Mouse (Mus musculus) neural tube, embryonic 12.5 days (tissue): ENCODE measurements around the gene Ppil4. TPM values are rescaled to one million over a fixed set of nuclear protein-coding genes. Genes with fewer than 3 reads are reported as not detected.
A peak's percentile ranks its signal among the peaks of the same experiment; 100 is the strongest.

Experiments
- ATAC-seq: fragments of 200-750 bp; cut with Nextera tagmentation; 2 replicates; pipeline ENCODE4 v1.8.0; 2017; ENCODE audit warnings: low read depth, mild to moderate bottlenecking, moderate TSS enrichment, moderate library complexity; ENCODE audit not compliant: low FRiP score
- H3K27ac ChIP-seq: fragments of 300-500 bp; sonication (generic); 2 replicates; pipeline ENCODE4 v1.5.1; 2016
- H3K27me3 ChIP-seq: fragments of 300-500 bp; sonication (generic); replicated peaks from 2 replicates; pipeline ENCODE4 v1.6.1; 2016; ENCODE audit warnings: mild to moderate bottlenecking
- H3K36me3 ChIP-seq: fragments of 300-500 bp; sonication (generic); 2 replicates; pipeline ENCODE4 v1.6.1; 2016; ENCODE audit warnings: mild to moderate bottlenecking
- H3K4me1 ChIP-seq: fragments of 300-500 bp; sonication (generic); 2 replicates; pipeline ENCODE4 v1.6.1; 2016
- H3K4me2 ChIP-seq: fragments of 300-500 bp; sonication (generic); replicated peaks from 2 replicates; pipeline ENCODE4 v1.6.1; 2016; ENCODE audit warnings: mild to moderate bottlenecking
- H3K4me3 ChIP-seq: fragments of 300-500 bp; sonication (generic); 2 replicates; pipeline ENCODE4 v1.5.1; 2016
- H3K9ac ChIP-seq: fragments of 300-500 bp; sonication (generic); 2 replicates; pipeline ENCODE4 v1.6.1; 2016; ENCODE audit warnings: mild to moderate bottlenecking
- H3K9me3 ChIP-seq: fragments of 300-500 bp; sonication (generic); 2 replicates; pipeline ENCODE4 v1.6.1; 2016; ENCODE audit warnings: mild to moderate bottlenecking
- WGBS: fragments of 180-500 bp; shearing (Covaris S2); methylation state at CpG from one replicate; pipeline ENCODE4 v1.1.7; 2016; 5-methylcytosine and 5-hydroxymethylcytosine counted together
- polyA plus RNA-seq: library from polyadenylated mRNA; unstranded; fragments of >200 nt; fragmentation: Nextera tagmentation; extraction: Ambion mirVana; gene quantifications from 2 replicates; pipeline ENCODE4 v1.2.1, GENCODE M21; 2016

Gene Ppil4
- polyA plus RNA-seq, 1 experiment from 2014 or later = 52.4 TPM

DNA sequence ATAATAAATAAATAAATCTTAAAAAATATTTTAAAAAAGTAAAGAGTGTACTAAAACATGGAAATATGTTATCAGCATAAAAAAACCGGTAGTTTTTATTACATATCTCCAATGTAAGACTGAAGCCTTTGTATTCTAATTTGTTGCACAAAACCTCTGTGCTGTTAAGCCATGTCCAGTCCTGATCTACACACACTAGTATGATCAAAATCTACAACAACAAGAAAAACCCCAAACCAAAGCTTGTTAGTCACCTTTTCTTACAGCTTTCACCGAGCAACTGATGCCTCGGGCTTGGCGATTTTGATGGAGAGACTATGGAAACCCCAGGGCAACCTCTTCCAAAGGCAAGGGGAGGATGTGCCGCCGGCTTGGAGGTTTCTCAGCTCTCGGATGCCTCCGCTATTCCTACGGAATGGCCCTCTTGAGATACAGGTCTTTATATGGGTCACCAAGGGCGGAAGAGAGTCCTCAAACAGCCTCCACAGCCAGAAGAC lies 389 bp upstream of the Ppil4 start:
- Histone ChIP-seq H3K36me3 (peaks cover 27% of the 10 kb centered on the region), H3K4me3 (peak overlapping the region; percentile 86), H3K9ac (peak overlapping the region; percentile 82), H3K9me3 (no peaks in the 10 kb centered on the region), H3K27me3 (no peaks in the 10 kb centered on the region), H3K4me1 (peaks cover 8% of the 10 kb centered on the region), H3K27ac (no peak overlapping the region), H3K4me2 (peak overlapping the region; percentile 76)
- ATAC-seq = peak; percentile 77
- under 1% methylated on average over 10 of the region's 10 CpGs for WGBS

- H3K27me3 ChIP-seq = no peaks in the 10 kb centered on the region
- no peaks in the 10 kb centered on the region for H3K9me3 ChIP-seq
- no peaks in the 10 kb centered on the region for H3K4me1 ChIP-seq
- WGBS = 95% methylated on average over 3 of the region's 3 CpGs
- H3K9ac ChIP-seq = no peak overlapping the region
- H3K27ac ChIP-seq = no peak overlapping the region
- H3K4me3 ChIP-seq = no peak overlapping the region
- no peak for ATAC-seq
- H3K4me2 ChIP-seq = no peak overlapping the region
- H3K36me3 ChIP-seq = peaks cover 81% of the 10 kb centered on the region
Measured at GRCm38 (mm10) chr10:7801258-7801657, 8.6 kb downstream of the Ppil4 start.

- no peak overlapping the region for H3K4me3 ChIP-seq
- ATAC-seq = no peak
- 94% methylated on average over 2 of the region's 2 CpGs for WGBS
- no peak overlapping the region for H3K4me2 ChIP-seq
- no peaks in the 10 kb centered on the region for H3K9me3 ChIP-seq
- peaks cover 71% of the 10 kb centered on the region for H3K36me3 ChIP-seq
- H3K27me3 ChIP-seq = no peaks in the 10 kb centered on the region
- no peak overlapping the region for H3K9ac ChIP-seq
- no peak overlapping the region for H3K27ac ChIP-seq
- no peaks in the 10 kb centered on the region for H3K4me1 ChIP-seq
Measured at GRCm38 (mm10) chr10:7802519-7803140, 9.9 kb downstream of the Ppil4 start.

DNA sequence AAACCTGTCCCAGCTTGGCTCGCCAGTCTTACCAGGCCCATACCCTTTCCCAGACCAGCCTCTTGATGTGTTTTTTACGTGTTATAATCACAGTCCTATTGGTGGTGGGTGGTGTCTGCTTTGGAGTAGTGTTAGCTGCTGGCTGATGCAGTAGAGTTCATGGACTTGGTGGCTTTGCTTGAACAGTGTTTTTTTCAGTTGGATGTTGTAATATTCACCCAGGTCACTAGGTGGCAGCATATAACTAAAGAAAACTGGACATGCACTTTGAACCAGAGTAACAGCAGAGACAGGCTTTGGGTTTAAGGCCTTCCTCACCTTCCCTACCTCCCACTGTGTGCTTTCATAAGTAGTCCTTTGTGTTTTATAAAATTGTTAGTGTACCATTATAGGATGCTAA lies 17.2 kb downstream of the Ppil4 start:
- no peak overlapping the region for H3K27ac ChIP-seq
- no peaks in the 10 kb centered on the region for H3K27me3 ChIP-seq
- no peak overlapping the region for H3K4me2 ChIP-seq
- H3K9ac ChIP-seq = no peak overlapping the region
- H3K4me1 ChIP-seq = no peaks in the 10 kb centered on the region
- peak; percentile 37; the same call in 1 of the 2 replicates for ATAC-seq
- H3K36me3 ChIP-seq = peaks cover 50% of the 10 kb centered on the region
- no peak overlapping the region for H3K4me3 ChIP-seq
- WGBS = 52% methylated on average over 2 of the region's 2 CpGs
- H3K9me3 ChIP-seq = no peaks in the 10 kb centered on the region

DNA sequence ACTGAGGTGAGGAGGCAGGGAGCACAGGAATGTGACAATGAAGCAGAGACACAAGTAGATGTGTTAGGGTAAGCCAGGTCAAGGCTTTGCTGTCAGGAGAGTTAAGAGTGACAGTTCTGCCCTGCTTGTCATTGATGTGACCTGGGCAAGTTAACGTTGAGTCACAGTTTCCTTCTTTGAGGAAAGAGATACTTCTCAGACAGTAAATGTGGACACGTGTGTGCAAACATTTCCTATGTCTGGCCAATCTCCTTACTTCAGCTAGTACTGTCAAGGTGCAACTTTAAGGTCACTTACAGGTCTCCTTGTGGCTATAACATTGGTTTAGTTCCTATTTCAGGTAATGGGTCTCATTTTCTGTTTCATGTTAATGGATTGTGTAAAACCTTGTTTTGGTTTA lies 23.8 kb downstream of the Ppil4 start:
- Histone ChIP-seq H3K4me3 (no peak overlapping the region), H3K4me1 (no peaks in the 10 kb centered on the region), H3K4me2 (no peak overlapping the region), H3K27ac (no peak overlapping the region), H3K9me3 (no peaks in the 10 kb centered on the region), H3K27me3 (no peaks in the 10 kb centered on the region), H3K9ac (no peak overlapping the region), H3K36me3 (peaks cover 55% of the 10 kb centered on the region)
- no peak for ATAC-seq
- 95% methylated on average over 2 of the region's 2 CpGs for WGBS

DNA sequence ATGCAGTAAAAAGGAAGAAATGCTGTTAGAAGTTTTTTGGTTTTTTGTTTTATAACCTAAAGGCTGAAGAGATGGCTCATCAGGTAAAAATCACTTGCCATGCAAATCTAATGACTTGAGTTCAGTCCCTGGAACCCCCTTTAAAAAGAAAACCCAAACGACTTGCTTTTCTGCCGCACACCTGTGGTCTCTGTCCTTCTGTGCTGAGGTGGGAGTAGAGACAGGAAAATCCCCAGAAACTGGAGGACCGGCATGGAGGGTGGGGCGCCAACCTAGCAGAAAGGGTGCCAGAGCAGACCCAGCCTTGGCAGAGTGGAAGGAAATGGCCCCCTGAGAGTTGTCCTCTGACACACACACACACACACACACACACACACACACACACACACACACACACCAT lies 26.0 kb downstream of the Ppil4 start:
- Histone ChIP-seq H3K4me3 (no peak overlapping the region), H3K4me1 (no peaks in the 10 kb centered on the region), H3K9me3 (no peaks in the 10 kb centered on the region), H3K27ac (no peak overlapping the region), H3K27me3 (no peaks in the 10 kb centered on the region), H3K36me3 (peaks cover 58% of the 10 kb centered on the region), H3K4me2 (no peak overlapping the region), H3K9ac (no peak overlapping the region)
- ATAC-seq = no peak
- 94% methylated on average over 4 of the region's 4 CpGs for WGBS

- H3K27me3 ChIP-seq = no peaks in the 10 kb centered on the region
- H3K9me3 ChIP-seq = no peaks in the 10 kb centered on the region
- H3K4me1 ChIP-seq = no peaks in the 10 kb centered on the region
- ATAC-seq = no peak
- H3K36me3 ChIP-seq = peaks cover 58% of the 10 kb centered on the region
- no peak overlapping the region for H3K9ac ChIP-seq
- no peak overlapping the region for H3K27ac ChIP-seq
- WGBS = 95% methylated on average over 4 of the region's 4 CpGs
- no peak overlapping the region for H3K4me3 ChIP-seq
- H3K4me2 ChIP-seq = no peak overlapping the region
Measured at GRCm38 (mm10) chr10:7819156-7819555, 26.5 kb downstream of the Ppil4 start.

- Histone ChIP-seq H3K27ac (no peak overlapping the region), H3K9me3 (no peaks in the 10 kb centered on the region), H3K4me2 (no peak overlapping the region), H3K9ac (no peak overlapping the region), H3K4me3 (no peak overlapping the region), H3K36me3 (peaks cover 53% of the 10 kb centered on the region), H3K27me3 (no peaks in the 10 kb centered on the region), H3K4me1 (no peaks in the 10 kb centered on the region)
- WGBS = 96% methylated on average over 4 of the region's 4 CpGs
- ATAC-seq = no peak
Measured at GRCm38 (mm10) chr10:7819603-7820002, 26.9 kb downstream of the Ppil4 start.

DNA sequence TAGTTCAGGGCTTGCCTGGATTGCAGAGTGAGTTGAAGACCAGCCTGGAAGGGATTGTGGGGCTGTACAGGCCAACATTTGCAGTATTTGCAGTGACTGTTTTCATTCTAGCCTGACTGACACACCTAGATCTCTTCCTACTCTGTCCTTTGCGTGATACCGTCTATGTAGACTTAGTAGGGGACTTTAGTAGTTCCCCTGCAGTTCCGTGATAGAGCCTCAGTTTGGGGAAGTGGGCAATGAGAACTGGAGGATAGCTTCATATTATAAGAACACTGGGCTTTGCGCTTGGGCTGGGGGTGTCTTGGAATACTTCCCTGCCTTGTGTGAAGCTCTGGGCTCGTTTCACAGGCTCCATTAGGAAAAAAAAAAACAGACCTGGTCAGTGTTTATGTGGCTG lies 27.5 kb downstream of the Ppil4 start:
- Histone ChIP-seq H3K9ac (no peak overlapping the region), H3K27ac (no peak overlapping the region), H3K9me3 (no peaks in the 10 kb centered on the region), H3K27me3 (no peaks in the 10 kb centered on the region), H3K4me1 (no peaks in the 10 kb centered on the region), H3K4me3 (no peak overlapping the region), H3K36me3 (peaks cover 51% of the 10 kb centered on the region), H3K4me2 (no peak overlapping the region)
- 92% methylated on average over 5 of the region's 5 CpGs for WGBS
- no peak for ATAC-seq

DNA sequence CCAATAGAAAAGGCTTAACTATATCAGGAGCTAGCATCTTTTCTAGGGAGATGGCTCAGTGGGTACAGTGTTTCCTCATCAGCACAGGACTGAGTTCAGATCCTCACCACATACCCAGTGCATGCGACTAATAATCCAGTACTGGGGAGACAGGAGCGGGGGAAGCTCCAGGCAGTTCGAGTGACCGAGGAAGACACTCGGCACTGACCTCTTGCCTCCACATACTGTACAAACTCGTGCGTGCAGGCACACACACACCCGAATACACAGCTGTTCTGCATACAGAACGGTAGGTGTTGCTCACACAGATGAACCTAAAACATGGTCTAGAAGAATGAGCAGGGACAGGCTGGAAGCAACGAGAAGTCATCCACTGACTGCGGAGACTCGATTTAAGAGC lies 29.3 kb downstream of the Ppil4 start:
- Histone ChIP-seq H3K36me3 (peaks cover 40% of the 10 kb centered on the region), H3K27ac (no peak overlapping the region), H3K4me2 (no peak overlapping the region), H3K4me1 (no peaks in the 10 kb centered on the region), H3K27me3 (no peaks in the 10 kb centered on the region), H3K9me3 (no peaks in the 10 kb centered on the region), H3K4me3 (no peak overlapping the region), H3K9ac (no peak overlapping the region)
- no peak for ATAC-seq
- 99% methylated on average over 12 of the region's 12 CpGs for WGBS

GRCm38 (mm10) chr10:7824663-7825280 lies 32.1 kb downstream of the Ppil4 start:
- Histone ChIP-seq H3K27me3 (no peaks in the 10 kb centered on the region), H3K9me3 (no peaks in the 10 kb centered on the region), H3K4me3 (no peak overlapping the region), H3K4me1 (no peaks in the 10 kb centered on the region), H3K4me2 (no peak overlapping the region), H3K27ac (no peak overlapping the region), H3K9ac (no peak overlapping the region), H3K36me3 (peaks cover 25% of the 10 kb centered on the region)
- WGBS = 93% methylated on average over 9 of the region's 9 CpGs
- ATAC-seq = no peak

- ATAC-seq = no peak
- WGBS = 93% methylated on average over 4 of the region's 4 CpGs
- H3K4me2 ChIP-seq = no peak overlapping the region
- H3K36me3 ChIP-seq = peaks cover 23% of the 10 kb centered on the region
- H3K4me3 ChIP-seq = no peak overlapping the region
- no peaks in the 10 kb centered on the region for H3K9me3 ChIP-seq
- no peak overlapping the region for H3K9ac ChIP-seq
- no peaks in the 10 kb centered on the region for H3K27me3 ChIP-seq
- no peaks in the 10 kb centered on the region for H3K4me1 ChIP-seq
- H3K27ac ChIP-seq = no peak overlapping the region
Measured at GRCm38 (mm10) chr10:7825281-7825665, 32.6 kb downstream of the Ppil4 start.

- Histone ChIP-seq H3K27me3 (no peaks in the 10 kb centered on the region), H3K9me3 (no peaks in the 10 kb centered on the region)
- ATAC-seq = no peak
Measured at GRCm38 (mm10) chr10:7826106-7826505, 33.4 kb downstream of the Ppil4 start.

More at GRCm38 (mm10) chr10:7826106-7826505, 33.4 kb downstream of the Ppil4 start:
- Histone ChIP-seq H3K4me2 (no peak overlapping the region), H3K36me3 (peaks cover 15% of the 10 kb centered on the region), H3K4me3 (no peak overlapping the region), H3K4me1 (no peaks in the 10 kb centered on the region), H3K27ac (no peak overlapping the region), H3K9ac (no peak overlapping the region)
- WGBS = 94% methylated on average over 9 of the region's 9 CpGs
